Mouse (Mus musculus): ENCODE measurements around the gene Calm1.
"Not testable (repeated sequence)": the region's sequence is repeated elsewhere in the genome, so short reads cannot be mapped to it uniquely, and the experiment has no call there.

Gene Calm1

GRCm38 (mm10) chr12:100198967-100199660 lies at the start of gene Calm1:
Calm1 (plus strand) TSS chr12:100199435.
- peak; percentile 92 for DNase-seq (ENCODE audit: low spot score in 2 of 2)

DNA sequence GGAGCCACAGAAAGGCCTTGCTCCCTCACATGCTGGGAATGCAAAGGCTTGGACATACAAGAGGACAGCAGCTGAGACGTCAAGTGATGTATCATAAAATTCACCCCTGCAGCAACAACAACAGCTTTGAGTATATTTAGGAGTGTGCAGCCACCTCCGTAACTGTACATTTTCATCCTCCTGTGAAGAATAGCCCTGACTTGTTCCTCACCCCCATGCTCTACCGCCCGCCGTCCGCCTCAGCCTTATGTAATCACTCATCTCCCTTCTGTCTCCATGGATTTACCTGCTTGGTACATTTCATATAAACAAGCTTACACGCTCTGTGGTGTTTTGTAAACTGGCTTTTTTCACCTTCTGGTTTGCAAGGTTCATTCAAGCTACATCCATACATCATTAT lies 46.8 kb upstream of the Calm1 start:
- DNase-seq (ENCODE audit: low spot score in 2 of 2) = no peak

- peak; percentile 93 for DNase-seq (ENCODE audit: low spot score in 2 of 2)
Observed at GRCm38 (mm10) chr12:100159261-100159975, 39.8 kb upstream of the Calm1 start, which contains the start of gene Nrde2. Nrde2 (minus strand) TSS chr12:100159653.

DNA sequence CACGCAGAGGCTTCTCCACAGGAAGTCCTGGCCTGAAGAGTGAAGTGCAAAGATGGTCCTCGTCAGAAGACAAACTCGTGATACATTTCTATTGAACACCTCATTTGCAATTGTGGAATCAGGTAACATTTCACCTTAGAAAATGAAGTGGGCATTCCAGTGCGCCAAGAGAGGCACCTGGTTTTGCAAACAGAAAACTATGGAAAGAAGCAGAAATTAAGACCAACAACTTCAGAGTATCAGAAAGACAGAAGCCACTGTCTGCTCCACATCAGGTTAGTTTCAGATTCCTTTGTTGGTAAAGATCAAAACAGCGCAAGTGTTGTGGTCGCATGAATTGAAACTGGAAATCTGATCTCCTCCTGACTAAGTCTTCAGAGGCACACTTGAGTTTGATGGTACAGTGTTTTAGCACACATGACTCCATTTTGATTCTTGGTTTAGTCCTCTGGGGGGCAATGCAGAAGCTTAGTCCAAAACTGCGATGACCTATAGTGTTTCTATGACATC lies 34.2 kb upstream of the Calm1 start:
- DNase-seq (ENCODE audit: low spot score in 2 of 2) = no peak

DNA sequence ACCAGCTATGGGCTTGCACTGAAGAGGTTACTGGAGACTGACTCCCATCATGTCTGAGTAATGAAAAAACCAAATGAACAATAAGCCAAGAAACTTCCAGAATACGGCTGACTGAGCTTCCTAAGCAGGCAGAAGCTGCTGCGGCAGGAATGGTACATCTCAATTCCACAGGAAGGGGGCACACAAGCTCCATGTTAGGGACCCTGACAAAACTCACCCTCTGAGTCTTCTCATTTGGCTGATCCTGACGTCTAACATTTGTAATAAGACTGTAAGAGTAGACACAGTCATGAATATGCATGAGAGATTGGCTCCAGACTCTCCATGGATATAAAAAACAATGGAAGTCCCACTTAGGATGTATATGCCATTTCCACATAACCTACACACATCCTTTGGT lies 33.1 kb upstream of the Calm1 start:
- no peak for DNase-seq (ENCODE audit: low spot score in 2 of 2)

DNA sequence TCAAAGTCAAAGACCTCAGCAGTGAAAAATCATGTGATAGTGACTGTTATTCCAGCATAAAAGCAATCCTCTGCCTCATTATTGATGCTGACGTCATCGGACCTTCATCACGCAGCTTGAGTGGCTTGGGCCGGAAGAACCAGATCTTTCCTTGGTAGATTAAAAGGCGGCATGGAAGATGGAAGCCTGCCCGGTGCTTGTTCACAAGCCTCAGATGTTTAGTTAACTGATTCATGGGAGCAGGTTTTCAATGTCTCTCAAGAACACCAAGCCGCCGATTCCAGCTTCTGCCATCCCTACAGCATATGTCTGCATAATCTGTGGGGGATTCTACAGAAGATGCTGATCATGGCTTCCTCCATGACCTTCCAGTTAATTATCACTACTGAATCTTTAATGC lies 32.3 kb upstream of the Calm1 start:
- no peak for DNase-seq (ENCODE audit: low spot score in 2 of 2)

DNA sequence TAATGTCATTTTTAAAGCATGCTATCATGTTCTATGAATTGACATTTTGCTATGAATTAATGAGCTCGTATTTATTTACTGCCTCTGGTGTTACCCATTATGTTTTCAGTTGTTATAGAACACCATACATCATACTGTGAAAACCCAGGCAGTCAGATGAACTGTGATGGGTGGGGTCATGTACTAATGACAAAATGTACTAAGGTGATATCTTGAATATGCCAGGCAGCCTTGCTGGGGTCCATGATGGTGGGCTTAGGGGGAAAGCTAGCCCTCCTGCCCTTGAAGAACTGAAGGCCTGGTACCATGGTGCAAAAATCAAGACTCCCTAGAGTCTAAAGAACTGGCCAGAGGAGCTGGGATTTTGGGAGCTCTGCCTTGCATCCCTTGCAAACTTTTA lies 31.7 kb upstream of the Calm1 start:
- no peak for DNase-seq (ENCODE audit: low spot score in 2 of 2)

GRCm38 (mm10) chr12:100167931-100168871 lies 31.0 kb upstream of the Calm1 start:
- peak; percentile 49 to 69 for DNase-seq (ENCODE audit: low spot score in 2 of 2)

- no peak for DNase-seq (ENCODE audit: low spot score in 2 of 2)
Observed at GRCm38 (mm10) chr12:100172481-100172880, 26.8 kb upstream of the Calm1 start.

GRCm38 (mm10) chr12:100176469-100177056 lies 22.7 kb upstream of the Calm1 start:
- DNase-seq (ENCODE audit: low spot score in 2 of 2) = no peak

DNA sequence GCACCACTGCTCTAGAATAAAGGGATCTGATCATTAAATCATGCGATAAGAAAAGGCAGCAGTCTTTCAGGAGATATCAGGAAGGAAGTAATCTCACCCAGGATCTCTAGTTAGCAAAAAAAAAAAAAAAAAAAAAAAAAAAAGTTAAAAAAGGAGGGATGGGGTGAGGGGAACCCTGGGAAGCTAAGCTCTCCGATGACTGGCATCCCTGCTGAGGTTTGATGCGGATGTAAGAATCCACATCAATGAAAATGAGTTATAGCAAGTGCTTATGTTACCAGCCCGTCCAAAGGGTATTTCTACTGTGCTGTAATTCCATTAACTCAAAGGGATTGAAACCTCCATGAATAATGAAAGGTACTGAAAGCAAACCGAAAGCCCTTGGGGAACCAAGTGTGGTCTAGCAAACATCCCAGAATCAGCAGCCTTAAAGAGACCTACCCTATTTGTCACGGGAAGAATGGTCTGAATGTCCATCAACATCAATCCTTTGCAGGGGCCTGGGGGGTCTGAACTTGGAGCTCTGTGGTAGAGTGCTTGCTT lies 20.3 kb upstream of the Calm1 start:
- no peak for DNase-seq (ENCODE audit: low spot score in 2 of 2)

- DNase-seq (ENCODE audit: low spot score in 2 of 2) = no peak
Observed at GRCm38 (mm10) chr12:100180802-100181201, 18.4 kb upstream of the Calm1 start.

- DNase-seq (ENCODE audit: low spot score in 2 of 2) = no peak
Observed at GRCm38 (mm10) chr12:100182676-100183075, 16.6 kb upstream of the Calm1 start.

DNA sequence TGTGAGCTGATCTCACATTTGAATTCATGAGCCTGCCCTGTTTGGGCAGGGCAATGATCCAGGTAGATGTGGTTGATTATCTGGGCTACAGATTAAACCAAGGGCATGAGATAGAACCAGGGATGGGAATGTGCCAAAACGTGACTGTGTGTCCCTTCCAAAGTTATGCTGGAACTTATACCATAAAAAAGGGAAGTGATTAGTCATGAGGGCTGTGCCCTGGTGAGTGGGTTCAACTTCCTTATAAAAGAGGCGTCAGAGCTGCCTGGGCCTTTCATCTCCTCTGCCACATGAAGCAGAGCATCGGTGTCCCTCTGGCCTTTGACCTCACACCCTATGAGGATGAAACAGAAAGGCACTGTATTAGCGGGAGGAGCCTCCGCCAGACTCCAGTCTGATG lies 15.3 kb upstream of the Calm1 start:
- peak; percentile 66 to 71 for DNase-seq (ENCODE audit: low spot score in 2 of 2)

DNA sequence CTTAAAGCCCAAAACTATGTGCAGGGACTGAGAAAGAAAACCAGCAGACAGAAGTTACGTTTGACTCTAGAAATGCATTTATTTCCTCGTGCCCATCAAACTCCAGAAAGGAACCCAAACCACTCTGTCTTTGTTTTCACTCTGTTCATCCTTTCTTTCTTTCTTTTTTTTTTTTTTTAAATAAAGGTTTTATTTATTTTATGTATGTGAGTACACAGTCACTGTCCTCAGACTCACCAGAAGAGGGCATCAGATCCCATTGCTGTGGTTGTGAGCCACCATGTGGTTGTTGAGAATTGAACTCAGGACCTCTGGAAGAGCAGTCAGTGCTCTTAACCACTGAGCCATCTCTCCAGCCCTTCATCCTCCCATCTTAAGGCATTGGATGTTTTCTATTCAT lies 14.3 kb upstream of the Calm1 start:
- DNase-seq (ENCODE audit: low spot score in 2 of 2) = not testable (repeated sequence)

DNA sequence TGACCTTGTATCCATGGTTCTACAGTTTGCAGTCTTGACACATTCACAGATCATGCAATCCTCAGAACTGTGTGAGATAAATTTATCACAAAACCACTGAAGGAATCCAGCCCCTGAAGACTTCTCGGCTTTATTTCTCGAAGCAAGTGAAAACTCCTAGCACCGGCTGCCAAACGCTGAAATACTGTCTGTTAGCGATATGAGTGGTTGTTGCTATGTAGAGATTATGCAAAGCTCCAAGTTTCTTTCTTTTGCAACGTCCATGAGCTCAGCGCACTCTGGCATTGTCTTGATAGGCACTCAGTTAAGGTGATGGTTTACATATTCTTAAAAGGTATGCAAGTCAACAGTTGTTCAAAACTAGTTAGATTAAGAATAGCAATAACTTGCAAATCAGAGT lies 13.3 kb upstream of the Calm1 start:
- no peak for DNase-seq (ENCODE audit: low spot score in 2 of 2)

GRCm38 (mm10) chr12:100186376-100186775 lies 12.9 kb upstream of the Calm1 start:
- no peak for DNase-seq (ENCODE audit: low spot score in 2 of 2)

DNA sequence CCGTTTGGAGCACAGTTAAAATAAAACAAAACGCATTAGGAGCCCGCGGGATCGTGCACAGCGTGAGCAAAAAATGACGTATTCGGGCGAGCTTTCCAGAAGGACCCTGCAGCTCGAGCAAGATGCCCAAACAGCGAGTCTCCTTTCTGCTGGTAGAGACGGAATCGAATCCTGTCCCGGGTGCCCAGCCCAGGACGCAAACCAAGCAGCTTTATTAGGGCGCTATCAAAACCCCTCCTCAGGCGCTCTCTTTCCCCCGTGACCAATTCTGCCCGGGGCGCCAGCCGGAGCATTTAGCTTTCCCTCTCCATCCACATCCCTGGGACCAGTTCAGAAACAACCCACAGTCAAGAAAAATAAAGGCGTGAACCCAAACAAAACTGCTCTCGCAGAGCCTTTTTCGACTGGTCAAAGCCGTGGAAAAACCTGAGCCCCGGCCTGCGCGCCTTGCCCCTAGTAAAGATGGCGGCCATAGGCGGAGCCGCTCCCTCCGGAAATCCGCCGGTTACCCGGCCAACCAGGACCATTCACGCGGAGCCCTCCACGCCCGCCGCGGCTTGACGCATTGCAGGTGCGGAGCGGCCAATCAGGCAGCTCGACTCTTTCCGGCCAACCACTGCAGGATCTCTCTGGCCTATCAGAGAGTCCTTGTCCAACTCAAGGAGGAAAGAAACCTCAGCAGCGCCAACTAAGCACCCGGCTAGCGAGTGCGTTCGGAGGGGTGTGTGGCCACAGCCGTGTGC lies 12.1 kb upstream of the Calm1 start:
- peak; percentile 99 for DNase-seq (ENCODE audit: low spot score in 2 of 2)

GRCm38 (mm10) chr12:100187756-100188430 lies 11.3 kb upstream of the Calm1 start:
- DNase-seq (ENCODE audit: low spot score in 2 of 2) = peak; percentile 37 to 45

GRCm38 (mm10) chr12:100190802-100191201 lies 8.4 kb upstream of the Calm1 start:
- no peak for DNase-seq (ENCODE audit: low spot score in 2 of 2)

Data from spleen, postnatal 36 days (tissue).